Mouse (Mus musculus) ES-Bruce4 (cell line): ENCODE measurements around the gene Glt1d1. TPM values are rescaled to one million over a fixed set of nuclear protein-coding genes. Genes with fewer than 3 reads are reported as not detected.

Experiments used
- H3K27ac ChIP-seq: 2 replicates; pipeline ENCODE4 v1.5.1; 2012; ENCODE audit warnings: low read length, inconsistent platforms; ENCODE audit not compliant: insufficient read depth
- H3K27me3 ChIP-seq: 2 replicates; pipeline ENCODE4 v1.6.1; 2012; ENCODE audit warnings: mild to moderate bottlenecking, low read length, inconsistent platforms; ENCODE audit not compliant: control insufficient read depth, poor library complexity, insufficient read depth, severe bottlenecking
- H3K36me3 ChIP-seq: 2 replicates; pipeline ENCODE4 v1.6.1; 2012; ENCODE audit warnings: inconsistent platforms, mild to moderate bottlenecking, low read length, moderate library complexity; ENCODE audit not compliant: control insufficient read depth, poor library complexity, insufficient read depth, severe bottlenecking
- H3K4me1 ChIP-seq: one replicate; pipeline ENCODE4 v1.8.1; 2011; ENCODE audit warnings: low read length; ENCODE audit not compliant: control insufficient read depth, insufficient read depth
- H3K4me3 ChIP-seq: 2 replicates; pipeline ENCODE4 v1.5.1; 2011; ENCODE audit warnings: low read depth, mild to moderate bottlenecking, low read length
- H3K9ac ChIP-seq: 2 replicates; pipeline ENCODE4 v1.6.1; 2012; ENCODE audit warnings: low read depth, mild to moderate bottlenecking, inconsistent platforms; ENCODE audit not compliant: poor library complexity, severe bottlenecking
- H3K9me3 ChIP-seq: replicated peaks from 2 replicates; pipeline ENCODE4 v1.6.1; 2012; ENCODE audit warnings: mild to moderate bottlenecking, low read length, inconsistent platforms; ENCODE audit not compliant: control insufficient read depth, poor library complexity, insufficient read depth, severe bottlenecking
- CTCF ChIP-seq: IDR thresholded peaks from one replicate; pipeline ENCODE4 v1.8.1; 2011; ENCODE audit warnings: low read depth, low read length
- EP300 ChIP-seq: IDR thresholded peaks from 2 replicates; pipeline ENCODE4 v1.6.1; 2011; ENCODE audit warnings: low read depth, low read length; ENCODE audit not compliant: insufficient read depth
- POLR2A ChIP-seq: IDR thresholded peaks from one replicate; pipeline ENCODE4 v1.8.1; 2011; ENCODE audit warnings: low read length; ENCODE audit not compliant: insufficient read depth
- polyA plus RNA-seq: library from polyadenylated mRNA; stranded (reverse); fragments of >200 nt; gene quantifications from 2 replicates; pipeline ENCODE4 v1.2.4, GENCODE M21; 2011; ENCODE audit warnings: low read depth; ENCODE audit not compliant: missing spikeins, insufficient read depth, insufficient read length

Glt1d1 gene
- polyA plus RNA-seq, 1 experiment, result 22.8 TPM

GRCm38 (mm10) chr5:127648046-127648445, 16.0 kb downstream of the Glt1d1 start:
- H3K9ac ChIP-seq, result no peak overlapping the region
- H3K36me3 ChIP-seq, result peaks cover 18% of the 10 kb centered on the region
- H3K27me3 ChIP-seq, result no peaks in the 10 kb centered on the region
- no peak overlapping the region for H3K27ac ChIP-seq
- peaks cover 12% of the 10 kb centered on the region for H3K9me3 ChIP-seq
- no peaks in the 10 kb centered on the region for H3K4me1 ChIP-seq
- H3K4me3 ChIP-seq, result no peak overlapping the region
- TF ChIP-seq EP300, result no peak
- TF ChIP-seq CTCF, result peak; percentile 66

GRCm38 (mm10) chr5:127649077-127649476, 17.0 kb downstream of the Glt1d1 start:
- H3K4me3 ChIP-seq, result no peak overlapping the region
- no peak overlapping the region for H3K27ac ChIP-seq
- H3K27me3 ChIP-seq, result no peaks in the 10 kb centered on the region
- peaks cover 12% of the 10 kb centered on the region for H3K9me3 ChIP-seq
- H3K4me1 ChIP-seq, result no peaks in the 10 kb centered on the region
- peaks cover 18% of the 10 kb centered on the region for H3K36me3 ChIP-seq
- no peak overlapping the region for H3K9ac ChIP-seq
- TF ChIP-seq CTCF, result peak; percentile 91
- 0 out of 2 replicates have a peak, but pooled peaks have one; percentile 8 for TF ChIP-seq EP300
- TF ChIP-seq POLR2A, result no peak

GRCm38 (mm10) chr5:127658257-127658656, 26.2 kb downstream of the Glt1d1 start:
- Histone ChIP-seq H3K4me3 (no peak overlapping the region), H3K9ac (no peak overlapping the region), H3K36me3 (peaks cover 16% of the 10 kb centered on the region; the same call in 1 of the 2 replicates), H3K9me3 (peaks cover 10% of the 10 kb centered on the region), H3K27me3 (no peaks in the 10 kb centered on the region), H3K27ac (no peak overlapping the region), H3K4me1 (peaks cover 4% of the 10 kb centered on the region)
- TF ChIP-seq POLR2A (no peak), CTCF (peak; percentile 20)

GRCm38 (mm10) chr5:127659312-127659711, 27.2 kb downstream of the Glt1d1 start:
- H3K27me3 ChIP-seq, result no peaks in the 10 kb centered on the region
- no peak for TF ChIP-seq POLR2A
- TF ChIP-seq CTCF, result no peak
- TF ChIP-seq EP300, result no peak
- no peak overlapping the region for H3K9ac ChIP-seq
- H3K4me1 ChIP-seq, result peaks cover 4% of the 10 kb centered on the region
- no peak overlapping the region for H3K4me3 ChIP-seq
- H3K9me3 ChIP-seq, result peaks cover 10% of the 10 kb centered on the region
- H3K27ac ChIP-seq, result peak overlapping the region; percentile 18
- H3K36me3 ChIP-seq, result peaks cover 16% of the 10 kb centered on the region; the same call in 1 of the 2 replicates

GRCm38 (mm10) chr5:127660267-127660666, 28.2 kb downstream of the Glt1d1 start:
- Histone ChIP-seq H3K27me3 (no peaks in the 10 kb centered on the region), H3K36me3 (peaks cover 20% of the 10 kb centered on the region; the same call in 1 of the 2 replicates), H3K4me1 (peaks cover 4% of the 10 kb centered on the region), H3K4me3 (no peak overlapping the region), H3K9me3 (peaks cover 10% of the 10 kb centered on the region), H3K9ac (no peak overlapping the region), H3K27ac (peak overlapping the region; percentile 64; the same call in 1 of the 2 replicates)
- no peak for TF ChIP-seq POLR2A
- no peak for TF ChIP-seq CTCF
- peak; percentile 79 for TF ChIP-seq EP300

- H3K27me3 ChIP-seq, result no peaks in the 10 kb centered on the region
- H3K9me3 ChIP-seq, result peaks cover 10% of the 10 kb centered on the region
- H3K36me3 ChIP-seq, result peaks cover 20% of the 10 kb centered on the region; the same call in 1 of the 2 replicates
- peak overlapping the region; percentile 79 for H3K27ac ChIP-seq
- H3K9ac ChIP-seq, result no peak overlapping the region
- TF ChIP-seq EP300 (no peak), POLR2A (no peak), CTCF (no peak)
- H3K4me1 ChIP-seq, result peaks cover 4% of the 10 kb centered on the region
- H3K4me3 ChIP-seq, result no peak overlapping the region
Observed at GRCm38 (mm10) chr5:127660979-127661378, 28.9 kb downstream of the Glt1d1 start.
